Mouse (Mus musculus) ZHBTc4 (cell line): ENCODE results near the gene Psmd12.
A peak's percentile ranks its signal among the peaks of the same experiment; 100 is the strongest.

Experiments
- DNase-seq: peaks from one replicate; pipeline ENCODE4 v3.0.0-alpha.2; 2011; ENCODE audit warnings: low read depth, low spot score

The Psmd12 gene

DNA sequence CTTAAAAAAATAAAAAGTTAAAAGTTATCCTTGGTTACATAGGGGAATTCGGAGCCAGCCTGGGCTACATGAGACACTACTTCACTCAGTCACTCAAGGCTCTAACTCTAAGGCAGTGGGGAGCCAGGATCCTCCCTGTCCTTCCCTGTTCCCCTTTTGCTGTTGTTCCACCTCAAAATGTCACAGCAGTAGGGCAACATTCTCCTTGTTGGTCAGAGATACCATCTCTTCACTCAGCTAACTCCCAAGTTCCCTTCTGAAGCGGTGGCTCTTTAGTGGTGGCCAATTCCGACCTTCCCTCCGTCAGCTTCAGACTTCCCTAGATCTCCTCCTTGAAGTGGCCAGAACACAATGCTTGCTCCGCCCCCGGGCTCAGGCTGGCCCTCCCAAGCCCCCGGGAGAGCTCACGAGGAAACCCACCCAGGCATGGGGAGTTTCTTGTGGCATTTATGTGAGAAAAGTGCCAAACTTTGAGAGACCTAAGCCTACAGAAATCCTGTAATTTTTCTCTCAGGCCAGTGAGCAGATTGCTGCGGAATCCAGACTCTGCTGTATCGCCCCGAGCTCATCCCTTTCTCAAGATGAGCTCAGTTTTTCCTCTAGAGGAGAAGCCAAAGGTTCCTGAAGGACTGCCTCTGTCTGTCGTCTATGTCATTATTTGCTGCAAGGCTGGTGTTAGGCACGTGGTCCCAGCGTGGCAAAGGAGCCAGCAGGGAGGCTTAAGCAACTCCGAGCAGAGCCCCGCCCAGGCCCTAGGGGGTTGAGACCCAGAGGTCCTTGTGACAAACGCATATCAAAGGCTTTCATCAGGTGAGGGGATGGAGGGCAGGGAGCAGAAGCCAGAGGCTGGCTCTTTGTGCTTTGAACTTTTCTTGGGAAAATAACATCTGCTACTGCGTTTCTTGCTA is 31.3 kb downstream of the Psmd12 start:
- peak; percentile 100 for DNase-seq

DNA sequence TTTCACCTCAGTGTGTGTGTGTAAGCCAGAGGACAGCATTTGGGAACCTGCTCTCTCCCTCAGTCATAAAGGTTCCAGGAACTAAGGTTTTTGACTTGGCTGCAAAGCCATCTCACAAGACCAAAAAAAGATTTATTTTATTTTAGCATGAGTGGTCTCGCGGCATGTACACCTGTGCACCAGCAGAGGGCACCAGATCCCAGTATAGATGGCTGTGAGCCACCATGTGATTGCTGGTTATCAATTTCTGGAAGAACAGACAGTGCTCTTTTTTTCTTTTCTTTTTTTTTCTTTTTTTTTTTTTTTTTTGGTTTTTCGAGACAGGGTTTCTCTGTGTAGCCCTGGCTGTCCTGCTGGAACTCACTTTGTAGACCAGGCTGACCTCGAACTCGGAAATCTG is 32.7 kb downstream of the Psmd12 start:
- DNase-seq: peak; percentile 88

DNA sequence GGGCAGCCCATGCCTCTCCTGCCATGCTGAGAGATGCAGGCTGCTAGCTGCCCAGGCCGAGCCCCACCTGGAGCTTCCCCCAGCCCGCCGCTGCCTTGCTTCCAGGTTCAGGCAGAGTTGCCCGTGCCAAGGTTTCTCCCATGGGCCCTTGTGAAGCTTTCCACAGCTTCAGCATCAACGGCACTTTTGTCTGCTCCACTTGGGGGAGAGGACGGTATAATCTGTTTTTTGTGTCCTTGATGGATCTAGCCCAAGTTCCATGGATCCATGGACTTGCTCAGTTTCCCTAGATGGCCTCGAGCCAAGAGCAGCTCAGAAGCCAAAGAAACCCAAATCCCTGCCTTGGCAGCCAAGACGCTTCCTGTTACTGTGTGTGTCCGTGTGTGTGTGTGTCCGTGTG is 33.8 kb downstream of the Psmd12 start:
- DNase-seq: peak; percentile 34

DNA sequence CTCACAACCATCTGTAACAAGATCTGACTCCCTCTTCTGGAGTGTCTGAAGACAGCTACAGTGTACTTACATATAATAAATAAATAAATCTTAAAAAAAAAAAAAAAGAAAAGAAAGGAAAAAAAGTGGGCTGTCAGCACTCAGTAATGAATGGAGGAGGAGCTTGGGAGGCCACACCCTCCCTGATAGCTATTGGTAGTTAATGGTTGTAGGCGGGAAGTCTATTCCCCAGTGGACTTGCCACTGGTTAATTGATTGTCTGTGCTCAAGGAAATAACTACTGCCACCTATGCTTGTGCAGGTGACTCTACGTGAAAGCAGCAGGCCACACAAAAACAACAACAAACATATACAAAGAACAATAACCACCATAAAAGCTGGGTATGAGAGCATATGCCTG is 37.1 kb downstream of the Psmd12 start:
- DNase-seq: peak; percentile 70

DNA sequence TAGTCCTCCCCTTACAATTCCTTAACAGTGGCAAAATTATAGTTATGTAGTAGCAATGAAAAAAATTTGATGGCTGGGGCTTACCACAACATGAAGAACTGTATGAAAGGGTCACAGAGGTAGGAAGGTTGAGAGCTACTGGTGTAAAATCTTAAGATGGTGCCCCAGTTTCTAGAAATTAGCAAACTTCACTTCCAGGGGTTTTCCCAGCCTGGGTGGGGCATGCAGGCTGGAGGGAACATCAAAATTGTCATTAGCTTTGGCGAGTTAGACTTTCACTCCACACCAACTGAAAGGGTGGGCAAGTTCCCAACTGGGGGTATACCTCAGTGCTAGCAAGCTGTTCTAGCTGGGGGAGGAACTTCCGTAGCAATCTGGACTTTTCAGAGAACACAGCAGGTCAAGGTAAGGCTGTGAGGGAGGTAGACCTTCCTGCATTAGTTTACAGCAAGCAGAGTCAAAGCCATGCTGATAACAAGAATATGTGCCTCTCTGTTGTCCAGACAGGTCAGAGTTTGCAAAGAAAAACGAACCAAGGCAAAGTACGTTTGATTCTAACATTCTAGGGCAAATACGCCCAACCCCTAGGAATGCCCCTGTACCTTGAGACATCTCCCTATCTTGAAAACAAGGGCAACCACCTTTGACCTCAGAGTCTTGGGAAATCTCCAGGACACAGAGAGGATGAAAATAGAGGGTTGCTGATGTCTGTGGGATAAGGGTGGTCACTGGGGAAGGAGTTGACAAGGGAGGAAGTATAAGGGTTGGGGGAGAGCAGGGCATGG is 39.6 kb downstream of the Psmd12 start:
- no peak for DNase-seq

DNA sequence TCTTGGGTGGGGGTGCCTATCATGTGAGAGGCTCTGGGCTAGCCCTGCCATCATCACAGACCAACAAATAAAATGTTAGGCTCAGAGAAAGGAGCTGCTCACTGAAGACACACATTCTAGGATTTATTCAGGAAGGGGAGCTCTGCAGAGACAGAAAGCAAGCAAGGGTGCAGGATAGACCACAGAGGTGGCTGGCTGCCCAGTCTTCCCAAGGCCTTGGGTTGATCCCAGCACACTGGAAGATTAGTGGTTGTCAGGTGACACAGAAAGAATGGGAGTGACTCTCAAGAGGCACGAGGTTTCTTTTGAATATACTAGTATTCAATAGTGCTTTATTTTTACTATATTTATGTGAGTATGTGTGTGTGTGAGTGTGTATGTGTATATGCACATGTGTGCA is 41.9 kb downstream of the Psmd12 start:
- no peak for DNase-seq

DNA sequence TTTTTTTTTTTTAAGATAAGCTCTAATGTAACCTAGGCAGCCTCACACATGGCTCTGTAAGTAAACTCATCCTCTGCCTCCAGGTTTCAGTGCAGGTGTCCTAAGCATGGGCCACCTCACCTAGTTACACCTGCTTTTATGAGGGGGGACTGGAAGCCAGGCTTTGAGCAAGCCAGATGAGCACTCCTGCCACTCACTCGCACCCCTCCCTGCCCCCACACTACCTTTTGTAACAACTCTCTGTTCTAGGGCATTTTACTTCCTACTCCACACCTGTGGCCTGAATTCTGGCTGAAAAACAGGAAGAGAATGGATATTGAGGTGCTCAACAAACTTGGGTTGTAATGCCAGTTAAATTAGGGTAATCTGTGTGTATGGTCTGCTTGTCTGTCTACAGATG is 45.7 kb downstream of the Psmd12 start:
- no peak for DNase-seq

DNA sequence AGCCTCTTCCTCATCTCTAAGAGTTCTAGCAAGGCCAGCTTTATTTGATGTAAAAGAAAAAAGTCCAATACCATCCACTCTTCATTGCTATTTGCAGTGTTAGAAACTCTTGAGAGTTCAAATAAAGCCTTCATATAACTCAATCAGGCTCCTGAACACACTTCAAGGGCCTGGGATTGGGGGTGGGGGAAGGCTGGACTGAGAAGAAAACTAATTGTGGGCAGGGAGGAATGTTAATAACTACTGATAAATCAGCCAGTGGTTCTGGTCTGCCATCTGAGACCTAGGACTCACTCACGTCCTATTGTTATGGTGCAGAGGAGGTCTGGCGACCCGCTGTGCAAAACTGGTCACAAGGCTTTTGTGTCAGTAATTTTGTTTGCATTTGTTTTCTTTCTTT is 48.3 kb downstream of the Psmd12 start:
- peak; percentile 42 for DNase-seq

DNA sequence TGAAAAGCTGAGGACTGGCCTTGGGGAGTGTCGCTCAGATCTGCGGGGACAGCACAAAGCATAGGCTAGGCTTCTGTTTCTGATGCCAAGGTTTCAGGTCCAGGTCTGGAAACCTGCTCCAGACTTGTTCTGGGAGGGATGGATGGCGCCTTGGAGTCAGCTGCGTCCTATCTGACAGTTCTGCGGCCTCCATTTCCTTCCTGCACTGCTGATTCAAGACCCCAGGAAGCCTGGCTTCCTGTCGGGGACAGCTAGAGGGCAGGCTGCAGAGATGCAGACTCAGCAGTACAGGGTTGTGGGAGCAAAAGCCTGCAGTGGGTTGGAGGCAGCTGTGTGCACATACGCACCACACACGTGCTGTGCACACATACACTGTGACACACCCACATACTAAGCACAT is 50.0 kb downstream of the Psmd12 start:
- DNase-seq: peak; percentile 49

DNA sequence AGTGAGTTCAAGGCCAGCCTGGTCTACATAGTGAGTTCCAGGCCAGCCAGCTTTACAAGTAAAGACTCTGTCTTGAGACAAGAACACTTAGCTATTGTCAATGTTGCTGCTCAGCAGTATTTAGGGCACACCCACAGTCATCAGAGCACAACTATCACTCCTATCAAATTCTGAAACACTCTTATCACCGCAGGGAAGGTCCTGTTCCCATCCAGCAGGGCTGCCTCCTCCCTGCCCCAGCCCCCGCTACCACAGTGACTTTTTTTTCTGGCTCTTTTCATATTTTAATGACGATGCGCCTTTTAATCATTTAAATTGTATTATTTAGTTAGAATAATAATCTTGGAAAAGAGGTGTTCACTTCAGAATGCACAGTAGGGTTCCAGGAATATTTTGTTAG is 52.2 kb downstream of the Psmd12 start:
- DNase-seq: peak; percentile 68

DNA sequence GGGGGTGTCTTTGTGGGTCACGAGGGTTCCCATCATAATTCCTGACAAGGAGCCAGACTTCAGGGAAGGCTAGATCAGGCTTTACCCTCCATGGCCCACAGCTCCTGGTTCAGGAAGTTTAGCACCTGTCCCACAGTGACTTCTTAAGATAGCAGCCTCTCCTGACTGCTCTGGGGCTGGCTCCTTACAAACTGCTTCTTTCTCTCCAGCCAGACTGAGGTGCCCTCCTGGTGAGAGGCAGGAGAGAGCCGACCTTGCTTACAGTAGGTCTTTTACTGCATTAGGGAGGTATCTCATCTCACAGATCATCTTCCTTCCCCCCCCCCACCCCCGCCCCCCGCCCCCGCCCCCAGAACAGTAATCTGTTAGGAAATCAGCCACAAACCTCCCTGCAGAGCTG is 53.0 kb downstream of the Psmd12 start:
- peak; percentile 78 for DNase-seq

DNA sequence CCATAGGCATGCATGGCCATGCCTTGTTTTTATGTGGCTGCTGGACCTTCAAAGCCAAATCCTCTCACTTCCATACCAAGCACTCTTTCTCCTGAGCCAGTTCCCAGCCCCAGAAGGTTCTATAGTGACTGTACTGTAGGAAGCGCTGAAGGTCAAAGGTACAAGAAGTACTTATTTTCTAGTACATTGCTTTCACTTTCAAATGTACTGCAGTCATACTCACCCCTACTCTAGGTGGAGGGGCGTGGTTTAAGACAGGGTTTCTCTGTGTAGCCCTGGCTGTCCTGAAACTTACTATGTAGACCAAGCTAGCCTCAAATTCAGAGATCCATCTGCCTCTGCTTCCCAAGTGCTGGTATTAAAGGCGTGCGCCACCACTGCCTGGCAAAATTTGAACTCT is 59.7 kb downstream of the Psmd12 start:
- peak; percentile 89 for DNase-seq

DNA sequence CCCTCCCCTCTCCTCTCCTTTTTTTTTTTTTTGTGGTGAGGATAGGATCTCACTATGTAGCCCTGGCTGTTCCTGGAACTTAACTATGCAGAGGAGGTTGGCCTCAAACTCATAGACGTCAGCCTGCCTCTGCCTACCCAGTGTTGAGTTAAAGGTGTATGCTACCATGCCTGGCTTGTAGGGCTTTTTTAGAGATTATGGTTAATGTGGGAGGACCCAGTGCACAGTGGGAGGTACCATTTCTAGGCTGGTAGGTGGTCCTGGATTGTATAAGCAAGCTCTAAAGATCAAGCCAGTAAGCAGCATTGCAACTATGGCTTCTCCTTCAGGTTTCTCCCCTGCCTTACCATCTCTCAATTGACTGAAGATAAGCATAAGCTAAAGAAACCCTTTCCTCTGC is 61.1 kb downstream of the Psmd12 start:
- DNase-seq: no peak

DNA sequence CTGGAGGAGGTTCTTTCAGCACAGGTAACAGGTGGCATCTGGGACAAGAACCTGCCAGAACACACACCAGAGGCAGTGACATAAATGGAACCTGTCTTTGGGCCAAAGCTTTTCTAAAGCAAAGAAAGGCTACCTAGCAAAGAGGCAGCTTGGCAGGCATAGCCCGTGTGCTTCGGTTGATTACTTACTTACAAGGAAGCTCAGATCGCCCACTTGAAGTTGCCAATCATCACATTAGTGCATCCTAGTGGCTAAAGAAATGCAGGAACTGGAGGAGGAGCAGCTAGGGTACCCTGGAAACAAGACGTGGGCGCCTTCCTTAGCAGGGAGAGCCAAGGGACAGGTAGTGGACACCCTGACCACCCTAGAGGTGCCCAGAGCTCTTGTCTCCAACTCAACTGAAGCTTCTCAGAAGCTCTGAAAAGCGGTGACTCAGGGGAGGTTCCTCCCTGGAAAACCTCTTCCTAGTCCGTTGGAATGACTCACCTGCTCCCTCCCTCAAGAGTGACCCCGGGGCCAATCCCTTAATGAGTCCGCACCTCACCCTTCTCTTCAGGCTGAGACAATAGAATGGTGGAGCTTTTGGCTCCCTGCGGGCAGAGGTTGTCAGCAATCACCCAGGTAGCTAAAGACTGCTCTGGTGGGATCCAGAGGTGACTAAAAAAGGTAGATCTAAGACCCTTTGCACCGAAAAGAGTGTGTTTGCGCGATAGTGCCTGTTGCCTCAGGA is 66.6 kb downstream of the Psmd12 start:
- peak; percentile 69 for DNase-seq

DNA sequence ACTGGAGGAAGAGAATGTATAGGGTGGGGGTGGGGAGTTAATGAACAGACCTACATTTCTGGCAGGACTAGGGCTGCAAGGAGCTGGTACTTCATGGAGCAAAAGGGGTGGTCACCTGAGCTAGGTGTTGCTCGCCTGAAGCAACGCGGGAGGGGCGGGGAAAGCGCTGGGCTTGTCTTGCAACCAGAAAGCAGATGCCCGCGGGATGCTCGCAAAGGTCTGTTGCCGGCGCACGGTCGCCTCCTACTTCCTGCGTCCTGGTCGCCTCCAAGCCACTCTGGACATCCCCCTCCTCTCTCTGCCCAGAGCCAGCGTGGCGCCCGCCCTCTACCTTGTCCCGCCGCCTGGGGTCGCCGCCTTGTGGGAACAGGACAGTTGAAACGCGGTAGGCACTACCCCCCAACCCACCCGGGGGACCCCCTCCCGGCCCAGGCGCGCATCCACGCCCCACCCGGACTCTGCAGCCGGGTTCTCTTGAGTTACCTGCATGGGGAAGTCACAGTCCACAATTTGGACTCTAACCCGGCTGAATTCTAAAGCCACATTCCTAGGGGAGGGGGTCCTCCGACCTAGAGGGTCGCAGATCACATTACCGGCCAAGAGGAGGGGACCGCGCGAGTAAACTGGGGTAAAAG is 67.5 kb downstream of the Psmd12 start:
- peak; percentile 92 for DNase-seq

DNA sequence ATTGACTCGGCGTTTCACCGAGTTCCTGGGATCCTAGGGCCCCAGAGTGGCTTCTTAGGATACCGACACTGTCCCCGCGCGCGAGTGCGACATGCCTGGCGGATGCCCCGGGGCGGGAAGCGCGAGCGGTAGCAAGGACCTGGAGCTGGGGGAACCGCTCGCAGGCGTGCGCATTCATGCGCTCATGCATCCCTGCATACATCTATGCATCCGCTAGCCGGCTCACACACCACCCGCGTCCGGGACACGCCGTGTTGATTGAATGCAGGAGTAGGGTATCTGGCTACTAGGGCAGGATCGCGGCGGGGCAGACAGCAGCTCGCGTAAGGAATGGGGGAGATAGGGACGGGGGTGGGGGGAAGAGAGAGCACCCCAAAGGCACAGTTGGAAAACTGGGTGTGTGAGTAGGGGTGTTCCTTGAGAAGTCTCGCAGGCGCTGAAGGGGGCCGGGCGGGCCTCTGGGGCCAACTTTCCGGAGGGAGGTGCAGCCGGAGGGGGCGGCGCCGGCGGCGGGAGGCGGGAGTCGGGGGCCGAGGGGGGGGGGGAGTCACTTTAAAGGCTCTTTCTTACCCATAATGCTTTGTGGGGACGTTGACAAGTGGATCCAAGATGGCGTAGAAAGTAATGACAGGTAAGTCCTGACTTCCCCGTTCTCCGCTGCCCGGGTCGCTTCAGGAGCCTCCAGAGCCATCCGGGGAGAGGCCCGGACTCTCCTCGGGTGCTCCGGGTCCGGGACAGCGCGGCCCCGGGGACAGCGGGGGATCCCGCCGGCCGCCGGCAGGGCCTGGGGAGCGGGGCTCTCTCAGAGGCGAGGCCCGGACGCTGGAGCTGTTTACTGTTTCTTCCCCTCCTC is 68.3 kb downstream of the Psmd12 start, which contains the start of gene Helz:
Gene Helz, plus strand, starts transcription at position 580 of the 853 bp plus-strand sequence.
- peak; percentile 91 for DNase-seq

DNA sequence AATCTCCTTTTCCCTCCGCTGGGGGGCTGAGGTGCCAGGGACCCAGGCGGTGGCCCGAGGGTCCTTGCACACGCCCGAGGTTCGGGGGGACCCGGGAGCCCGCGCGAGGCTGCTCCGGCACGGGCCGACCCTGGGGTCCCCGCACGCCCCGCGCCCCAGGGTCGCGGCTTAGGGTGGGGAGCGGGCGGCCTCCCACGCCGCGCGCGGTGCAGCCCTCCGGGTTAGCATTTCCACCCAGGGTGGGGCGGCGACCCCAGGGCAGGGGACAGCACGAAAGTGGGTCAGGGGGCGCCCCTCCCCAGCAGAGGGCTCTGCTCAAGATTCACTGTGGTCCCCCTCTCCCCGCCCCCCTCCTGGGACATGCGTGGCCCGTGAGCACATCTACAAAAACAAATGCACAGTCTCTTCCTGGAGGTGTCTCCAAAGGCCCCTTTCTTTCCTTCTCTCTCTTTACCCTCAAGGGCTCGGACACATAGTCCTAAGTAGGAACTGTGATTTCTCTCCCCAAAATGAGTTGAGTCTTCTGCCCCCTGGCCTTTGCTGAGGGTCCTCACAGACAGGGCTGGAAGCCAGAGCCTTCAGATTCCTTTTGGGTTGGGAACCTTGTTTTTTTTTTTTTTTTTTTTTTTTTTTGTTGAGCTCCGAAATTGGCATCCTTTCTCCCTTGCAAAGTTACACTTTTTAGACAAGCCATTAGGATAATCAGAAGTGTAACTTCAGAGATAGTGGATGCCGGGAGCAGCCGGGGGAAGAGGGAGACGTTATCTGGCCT is 69.1 kb downstream of the Psmd12 start:
- no peak for DNase-seq
